Mouse (Mus musculus): ENCODE data around the gene Tmem59.
A peak's percentile ranks its signal among the peaks of the same experiment; 100 is the strongest.

The Tmem59 gene

GRCm38 (mm10) chr4:107178182-107178829 lies at the start of gene Tmem59:
TSS of gene Tmem59 (plus strand) at chr4:107178399.
- DNase-seq (ENCODE audit: low spot score in 2 of 2), result peak; percentile 86 to 91

GRCm38 (mm10) chr4:107129373-107129772 lies 48.8 kb upstream of the Tmem59 start:
- no peak for DNase-seq (ENCODE audit: low spot score in 2 of 2)

- DNase-seq (ENCODE audit: low spot score in 2 of 2), result no peak
Measured at GRCm38 (mm10) chr4:107130534-107130933, 47.7 kb upstream of the Tmem59 start.

GRCm38 (mm10) chr4:107134891-107135290 lies 43.3 kb upstream of the Tmem59 start:
- DNase-seq (ENCODE audit: low spot score in 2 of 2), result no peak

- no peak for DNase-seq (ENCODE audit: low spot score in 2 of 2)
Measured at GRCm38 (mm10) chr4:107135663-107136062, 42.5 kb upstream of the Tmem59 start.

GRCm38 (mm10) chr4:107136531-107136930 lies 41.7 kb upstream of the Tmem59 start:
- no peak for DNase-seq (ENCODE audit: low spot score in 2 of 2)

- no peak for DNase-seq (ENCODE audit: low spot score in 2 of 2)
Measured at GRCm38 (mm10) chr4:107138948-107139835, 39.0 kb upstream of the Tmem59 start.

- no peak for DNase-seq (ENCODE audit: low spot score in 2 of 2)
Measured at GRCm38 (mm10) chr4:107139836-107140631, 38.2 kb upstream of the Tmem59 start.

- DNase-seq (ENCODE audit: low spot score in 2 of 2), result no peak
Measured at GRCm38 (mm10) chr4:107143511-107143910, 34.7 kb upstream of the Tmem59 start.

- no peak for DNase-seq (ENCODE audit: low spot score in 2 of 2)
Measured at GRCm38 (mm10) chr4:107150991-107151390, 27.2 kb upstream of the Tmem59 start.

- no peak for DNase-seq (ENCODE audit: low spot score in 2 of 2)
Measured at GRCm38 (mm10) chr4:107152571-107152970, 25.6 kb upstream of the Tmem59 start.

- no peak for DNase-seq (ENCODE audit: low spot score in 2 of 2)
Measured at GRCm38 (mm10) chr4:107156983-107157401, 21.2 kb upstream of the Tmem59 start.

- DNase-seq (ENCODE audit: low spot score in 2 of 2), result no peak
Measured at GRCm38 (mm10) chr4:107159166-107159773, 18.9 kb upstream of the Tmem59 start.

GRCm38 (mm10) chr4:107160181-107160580 lies 18.0 kb upstream of the Tmem59 start:
- no peak for DNase-seq (ENCODE audit: low spot score in 2 of 2)

- DNase-seq (ENCODE audit: low spot score in 2 of 2), result no peak
Measured at GRCm38 (mm10) chr4:107163341-107163740, 14.9 kb upstream of the Tmem59 start.

GRCm38 (mm10) chr4:107163756-107164587 lies 14.2 kb upstream of the Tmem59 start:
- peak; percentile 33 to 56 for DNase-seq (ENCODE audit: low spot score in 2 of 2)

- DNase-seq (ENCODE audit: low spot score in 2 of 2), result no peak
Measured at GRCm38 (mm10) chr4:107166700-107167099, 11.5 kb upstream of the Tmem59 start.

GRCm38 (mm10) chr4:107167798-107168197 lies 10.4 kb upstream of the Tmem59 start:
- no peak for DNase-seq (ENCODE audit: low spot score in 2 of 2)

GRCm38 (mm10) chr4:107177506-107177905 lies 693 bp upstream of the Tmem59 start:
- no peak for DNase-seq (ENCODE audit: low spot score in 2 of 2)

- DNase-seq (ENCODE audit: low spot score in 2 of 2), result peak; percentile 32 to 34
Measured at GRCm38 (mm10) chr4:107178830-107179490, 761 bp downstream of the Tmem59 start, which contains the start of gene Tceanc2. TSS of gene Tceanc2 (minus strand) at chr4:107179116.
